Mouse (Mus musculus) stomach, postnatal 0 days (tissue): ENCODE measurements at regions not wholly inside any gene's neighbourhood (a gene's known extent, or its start where the extent isn't known, plus 50 kb on each side); places are given as distances from the start of the nearest gene placed in this dataset.
"Not testable (repeated sequence)": the region's sequence is repeated elsewhere in the genome, so short reads cannot be mapped to it uniquely, and the experiment has no call there.

ENCODE experiments used
- ATAC-seq: fragments of 200-750 bp; cut with Nextera tagmentation; 2 replicates; pipeline ENCODE4 v1.8.0; 2017; ENCODE audit not compliant: low FRiP score, low TSS enrichment
- DNase-seq: peaks from one replicate; pipeline ENCODE4 v3.0.0-alpha.2; 2016; ENCODE audit warnings: low spot score
- H3K27ac ChIP-seq: fragments of 300-500 bp; sonication (generic); replicated peaks from 2 replicates; pipeline ENCODE4 v1.5.1; 2014; ENCODE audit warnings: mild to moderate bottlenecking, control low read depth
- H3K27me3 ChIP-seq: fragments of 300-500 bp; sonication (generic); 2 replicates; pipeline ENCODE4 v1.6.1; 2014; ENCODE audit warnings: low read length; ENCODE audit not compliant: control insufficient read depth, insufficient read depth
- H3K36me3 ChIP-seq: fragments of 300-500 bp; sonication (generic); 2 replicates; pipeline ENCODE4 v1.6.1; 2014; ENCODE audit warnings: low read length, mixed read lengths; ENCODE audit not compliant: control insufficient read depth, insufficient read depth
- H3K4me1 ChIP-seq: fragments of 300-500 bp; sonication (generic); replicated peaks from 2 replicates; pipeline ENCODE4 v1.6.1; 2014; ENCODE audit warnings: antibody characterized with exemption; ENCODE audit not compliant: control insufficient read depth, insufficient read depth
- H3K4me2 ChIP-seq: fragments of 300-500 bp; sonication (generic); replicated peaks from 2 replicates; pipeline ENCODE4 v1.6.1; 2014; ENCODE audit warnings: low read depth, mild to moderate bottlenecking, control low read depth, moderate library complexity
- H3K4me3 ChIP-seq: fragments of 300-500 bp; sonication (generic); 2 replicates; pipeline ENCODE4 v1.5.1; 2014; ENCODE audit warnings: low read depth, low read length, control low read depth
- H3K9ac ChIP-seq: fragments of 300-500 bp; sonication (generic); 2 replicates; pipeline ENCODE4 v1.6.1; 2014; ENCODE audit warnings: mild to moderate bottlenecking, low read length, control low read depth, mixed read lengths
- H3K9me3 ChIP-seq: fragments of 300-500 bp; sonication (generic); 2 replicates; pipeline ENCODE4 v1.6.1; 2016; ENCODE audit warnings: low read length; ENCODE audit not compliant: control insufficient read depth
- CTCF ChIP-seq: IDR thresholded peaks from 2 replicates; pipeline ENCODE4 v1.5.1; 2016; ENCODE audit warnings: antibody characterized with exemption, low read depth, mild to moderate bottlenecking, moderate library complexity
- EP300 ChIP-seq: optimal IDR thresholded peaks from 2 replicates; pipeline ENCODE3; 2016; ENCODE audit warnings: antibody characterized with exemption
- WGBS: fragments of 180-500 bp; shearing (Covaris S2); extraction: QIAGEN DNeasy Blood & Tissue Kit; methylation state at CpG from one replicate; pipeline ENCODE4 v1.1.7; 2014; 5-methylcytosine and 5-hydroxymethylcytosine counted together

DNA sequence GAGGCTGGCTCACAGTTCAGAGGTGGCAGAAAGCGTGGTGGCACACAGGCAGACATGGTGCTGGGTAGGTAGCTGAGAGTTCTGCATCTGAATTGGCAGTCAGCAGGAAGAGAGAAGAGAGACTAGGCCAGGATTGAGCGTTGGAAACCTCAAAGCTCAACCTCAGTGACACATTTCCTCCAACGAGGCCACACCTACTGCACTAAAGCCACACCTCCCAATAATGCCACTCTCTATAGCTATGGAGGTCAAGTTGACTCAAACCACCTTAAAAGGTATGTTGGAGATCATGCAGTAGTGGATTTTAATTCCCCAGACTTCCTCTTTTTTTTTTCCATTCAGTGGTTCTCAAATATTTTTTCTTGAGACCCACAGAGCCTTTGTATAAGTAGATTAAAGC, 57.1 kb downstream of the Ccdc54 start:
- H3K27me3 ChIP-seq, result no peaks in the 10 kb centered on the region
- H3K27ac ChIP-seq, result no peak overlapping the region
- no peaks in the 10 kb centered on the region for H3K9me3 ChIP-seq
- DNase-seq (no peak), ATAC-seq (no peak)
- TF ChIP-seq EP300 (no peak), CTCF (no peak)
- no peaks in the 10 kb centered on the region for H3K36me3 ChIP-seq
- 66% methylated on average over 3 of the region's 3 CpGs for WGBS
- H3K4me3 ChIP-seq, result no peak overlapping the region
- no peak overlapping the region for H3K4me2 ChIP-seq
- no peaks in the 10 kb centered on the region for H3K4me1 ChIP-seq
- H3K9ac ChIP-seq, result no peak overlapping the region

DNA sequence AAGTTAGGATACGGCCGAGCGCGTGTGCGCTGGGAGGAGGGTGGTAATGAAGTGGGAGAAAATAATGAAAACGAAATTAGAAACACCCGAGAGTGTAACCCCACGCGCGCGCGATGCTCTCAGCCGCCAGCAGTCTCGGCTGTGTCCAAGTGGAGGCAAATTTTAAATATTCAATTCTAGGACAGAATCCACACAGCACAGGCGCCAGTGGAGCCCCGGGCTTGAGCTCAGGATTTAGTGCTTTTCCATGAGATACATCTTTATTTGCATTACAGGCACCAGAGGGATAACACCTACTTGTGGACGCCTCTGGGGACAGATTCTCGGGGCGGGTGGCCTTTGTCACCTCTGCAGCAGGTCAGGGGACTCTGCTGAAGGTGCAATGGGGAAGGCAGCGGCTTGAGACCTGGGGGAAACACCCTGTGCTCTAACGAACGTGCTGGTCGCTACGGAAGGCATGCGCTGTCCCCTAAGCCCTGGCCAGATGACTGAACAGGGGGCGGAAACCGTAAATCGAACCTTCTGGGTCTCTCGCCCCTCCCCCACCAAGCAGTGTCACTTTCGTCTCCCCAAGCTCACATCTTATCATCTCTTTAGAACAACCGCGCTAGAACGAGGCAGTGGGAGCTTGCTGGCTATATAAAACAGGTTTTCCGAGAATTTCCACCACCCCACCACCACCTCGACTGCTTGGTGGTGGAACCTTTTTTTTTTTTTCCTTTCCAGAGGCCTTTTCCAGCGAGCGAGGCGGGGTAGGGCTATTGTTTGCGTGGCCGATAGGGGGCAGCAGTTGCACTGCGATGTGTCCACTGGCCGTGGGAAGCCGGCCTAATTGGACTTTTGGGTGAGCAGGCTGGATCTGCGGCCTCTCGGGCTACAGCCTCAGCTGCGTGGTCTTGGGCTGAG, 61.2 kb downstream of the Ccdc54 start:
- no peaks in the 10 kb centered on the region for H3K4me1 ChIP-seq
- H3K4me3 ChIP-seq, result peak overlapping the region; percentile 74
- peak overlapping the region; percentile 92 for H3K4me2 ChIP-seq
- ATAC-seq (peak; percentile 71), DNase-seq (peak; percentile 85)
- H3K9ac ChIP-seq, result peak overlapping the region; percentile 75
- H3K27ac ChIP-seq, result peak overlapping the region; percentile 91
- H3K27me3 ChIP-seq, result no peaks in the 10 kb centered on the region
- H3K36me3 ChIP-seq, result no peaks in the 10 kb centered on the region
- TF ChIP-seq CTCF, result peak; percentile 94
- no peak for TF ChIP-seq EP300
- H3K9me3 ChIP-seq, result no peaks in the 10 kb centered on the region
- under 1% methylated on average over 46 of the region's 46 CpGs for WGBS

DNA sequence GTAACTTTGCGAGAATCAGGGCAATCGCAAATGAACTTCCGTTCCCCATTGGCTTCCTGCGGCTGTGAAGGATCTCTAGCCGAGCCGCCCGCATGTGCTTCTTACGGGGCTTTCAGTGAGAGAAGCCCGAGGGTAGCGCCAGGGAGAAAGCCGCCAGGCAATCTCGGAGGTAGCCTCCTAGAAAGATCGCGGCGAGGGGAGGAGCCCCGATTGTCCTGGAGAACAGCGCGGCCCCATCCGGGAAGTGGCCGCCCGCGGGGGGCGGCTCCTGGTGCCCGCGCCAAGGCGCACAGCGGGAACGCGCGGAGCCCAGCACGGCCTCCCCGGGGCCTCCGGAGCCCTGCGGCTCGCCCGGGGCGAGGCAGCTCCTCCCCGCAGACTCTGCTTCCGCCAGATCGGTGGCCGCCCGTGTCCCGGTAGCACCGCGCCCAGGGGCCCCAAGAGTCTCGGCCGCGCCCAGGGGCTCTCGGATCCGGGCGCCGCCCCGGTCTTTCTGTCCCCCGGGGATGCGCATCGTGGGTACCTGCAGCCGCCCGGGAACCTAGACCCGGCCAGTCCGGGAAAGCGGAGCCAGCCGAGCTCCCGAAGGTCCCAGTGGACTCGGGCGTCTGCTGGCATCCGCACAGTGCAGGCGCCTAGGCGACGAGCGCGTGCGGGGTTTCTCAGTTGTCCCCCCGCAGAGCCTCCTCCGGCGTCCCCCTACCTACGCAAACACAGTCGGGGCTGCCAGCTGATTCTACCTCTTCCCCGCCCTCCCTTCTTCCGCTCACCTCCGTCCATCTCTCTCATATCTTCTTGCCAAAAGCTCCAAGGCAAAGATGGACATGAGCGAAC, 62.1 kb downstream of the Ccdc54 start:
- Histone ChIP-seq H3K36me3 (no peaks in the 10 kb centered on the region), H3K4me3 (peak overlapping the region; percentile 74), H3K9ac (peak overlapping the region; percentile 75), H3K27me3 (no peaks in the 10 kb centered on the region), H3K27ac (peak overlapping the region; percentile 91), H3K4me2 (peak overlapping the region; percentile 92), H3K9me3 (no peaks in the 10 kb centered on the region), H3K4me1 (no peaks in the 10 kb centered on the region)
- DNase-seq (peak; percentile 80), ATAC-seq (peak; percentile 93)
- TF ChIP-seq EP300 (no peak), CTCF (no peak)
- 0% methylated on average over 68 of the region's 81 CpGs for WGBS

DNA sequence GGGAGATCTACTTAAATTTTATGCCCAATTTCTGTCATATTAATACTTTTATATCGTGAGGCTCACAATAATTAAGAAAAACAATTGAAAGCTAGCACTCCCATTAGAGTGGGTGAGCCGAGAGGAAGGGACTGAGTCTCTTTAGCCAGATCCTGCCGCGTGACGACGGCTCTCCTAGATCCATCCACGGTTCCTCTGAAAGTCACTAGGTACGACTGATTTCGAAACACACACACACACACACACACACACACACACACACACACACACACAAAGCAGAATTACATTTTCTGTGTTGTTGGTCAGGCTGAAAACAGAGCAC, 62.6 kb downstream of the Ccdc54 start:
- ATAC-seq (peak; percentile 34), DNase-seq (no peak)
- WGBS, result under 1% methylated on average over 9 of the region's 9 CpGs
- Histone ChIP-seq H3K27me3 (no peaks in the 10 kb centered on the region), H3K9me3 (no peaks in the 10 kb centered on the region), H3K9ac (peak overlapping the region; percentile 75), H3K4me3 (peak overlapping the region; percentile 74), H3K36me3 (no peaks in the 10 kb centered on the region), H3K4me2 (peak overlapping the region; percentile 92), H3K4me1 (no peaks in the 10 kb centered on the region), H3K27ac (peak overlapping the region; percentile 91)
- no peak for TF ChIP-seq EP300
- TF ChIP-seq CTCF, result no peak

DNA sequence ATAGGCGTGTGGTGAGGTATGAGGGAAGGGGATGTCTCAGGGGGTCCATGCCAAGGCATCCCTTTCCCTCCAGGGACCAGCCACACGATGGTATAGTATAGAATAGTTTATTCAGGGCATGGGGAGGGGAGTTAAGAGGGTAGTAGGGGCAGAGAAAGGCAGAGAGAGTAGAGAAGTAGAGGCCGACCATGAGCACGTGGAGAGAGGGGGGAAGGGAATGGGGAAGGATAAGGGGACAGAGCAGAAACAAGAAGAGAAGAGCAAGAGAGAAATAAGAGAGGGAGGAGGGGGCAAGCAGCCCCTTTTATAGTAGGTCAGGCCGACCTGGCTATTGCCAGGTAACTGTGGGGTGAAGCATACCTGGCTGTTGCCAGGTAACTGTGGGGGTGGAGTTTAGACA, 64.0 kb downstream of the Ccdc54 start:
- not testable (repeated sequence) for H3K27ac ChIP-seq, DNase-seq, H3K27me3 ChIP-seq, H3K4me3 ChIP-seq, H3K4me1 ChIP-seq, H3K9ac ChIP-seq, ATAC-seq, H3K9me3 ChIP-seq, H3K4me2 ChIP-seq, H3K36me3 ChIP-seq
- WGBS, result 81% methylated on average over 5 of the region's 5 CpGs

DNA sequence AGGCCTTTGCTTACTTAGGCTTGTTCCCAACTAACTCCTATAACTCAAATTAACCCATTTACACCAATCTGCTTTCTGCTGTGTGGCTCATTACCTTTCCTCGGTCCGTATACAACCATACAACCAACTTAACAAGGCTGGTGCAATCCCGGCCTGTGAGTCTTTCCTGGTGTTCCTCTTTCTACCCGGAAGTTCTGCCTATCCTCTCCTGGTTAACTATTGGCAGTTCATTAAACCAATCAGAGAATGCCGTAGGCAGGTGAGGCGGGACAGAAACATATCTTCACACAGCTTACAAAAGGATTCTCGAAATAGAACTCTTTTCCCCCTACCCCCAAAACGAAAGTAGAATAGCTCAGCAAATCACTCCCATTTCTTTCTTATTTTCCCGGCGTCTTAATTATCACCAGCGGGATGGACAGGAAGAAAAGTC, 65.0 kb downstream of the Ccdc54 start:
- ATAC-seq, result no peak
- WGBS, result 88% methylated on average over 11 of the region's 11 CpGs
- no peak for TF ChIP-seq EP300
- TF ChIP-seq CTCF, result no peak
- Histone ChIP-seq H3K9me3 (no peaks in the 10 kb centered on the region), H3K9ac (no peak overlapping the region), H3K27ac (no peak overlapping the region), H3K4me1 (no peaks in the 10 kb centered on the region), H3K4me2 (no peak overlapping the region), H3K4me3 (no peak overlapping the region), H3K27me3 (no peaks in the 10 kb centered on the region), H3K36me3 (no peaks in the 10 kb centered on the region)
- no peak for DNase-seq
